Mouse (Mus musculus): ENCODE data around the gene Armc9. TPM values are rescaled to one million over a fixed set of nuclear protein-coding genes. Genes with fewer than 3 reads are reported as not detected.

Gene Armc9
- 1.1 and 1.5 TPM in 2 replicates for polyA plus RNA-seq (2012; rRNA removed)

DNA sequence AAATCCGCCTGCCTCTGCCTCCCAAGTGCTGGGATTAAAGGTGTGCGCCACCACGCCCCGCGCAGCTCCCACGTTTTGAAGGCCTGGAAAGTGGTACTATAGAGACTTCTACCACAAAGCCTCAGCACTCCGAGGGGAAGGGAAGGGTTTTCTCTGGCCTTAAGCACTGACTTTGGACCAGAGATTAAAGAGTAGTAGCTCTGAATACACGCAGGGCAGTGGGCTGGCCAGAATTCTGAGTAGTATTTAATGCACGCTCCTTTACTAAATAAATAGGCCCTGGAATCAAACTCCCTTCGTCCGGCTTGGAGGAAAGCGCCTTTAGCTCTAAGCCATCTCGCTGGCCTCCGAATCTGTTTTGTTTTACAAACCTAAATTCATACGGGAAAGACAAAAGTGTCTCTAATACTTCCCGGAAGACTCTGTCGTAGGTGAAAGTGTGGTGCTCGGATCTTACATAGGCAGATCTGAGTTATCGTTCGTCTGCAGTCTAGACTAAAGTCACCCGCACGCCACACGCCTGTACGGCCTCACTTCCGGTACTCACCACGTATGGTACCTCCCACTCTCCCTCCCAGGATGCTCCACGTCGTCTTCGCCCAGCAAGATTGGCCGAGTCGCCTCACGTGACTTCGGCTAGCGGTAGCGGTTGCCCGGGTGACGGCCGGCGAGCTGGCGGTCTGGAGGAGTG, at the start of gene Armc9:
TSS of gene Armc9 (plus strand) at position 648 of the 691 bp plus-strand sequence.

DNA sequence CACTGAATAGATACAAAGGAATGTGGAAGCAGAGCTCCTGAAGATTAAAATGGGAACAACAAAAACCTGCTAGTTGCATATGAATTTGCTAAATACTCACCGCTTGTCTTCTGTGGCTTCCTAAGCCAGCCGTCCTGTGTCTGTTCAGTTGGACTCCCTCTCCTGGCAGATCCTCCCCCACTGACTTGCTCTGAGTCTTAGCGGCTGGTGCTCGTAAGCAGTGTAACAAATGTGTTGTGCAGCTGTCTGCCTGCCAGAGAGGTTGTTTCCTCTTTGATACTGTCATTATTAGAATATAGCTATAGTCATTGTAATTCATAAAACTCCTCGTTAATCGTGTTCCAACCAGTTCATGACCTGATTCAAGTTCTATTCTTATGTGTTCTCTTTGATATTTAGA, 42.8 kb upstream of the Armc9 start, which contains the start of gene Htr2b:
TSS of gene Htr2b (minus strand) at position 192 of the 400 bp plus-strand sequence.

DNA sequence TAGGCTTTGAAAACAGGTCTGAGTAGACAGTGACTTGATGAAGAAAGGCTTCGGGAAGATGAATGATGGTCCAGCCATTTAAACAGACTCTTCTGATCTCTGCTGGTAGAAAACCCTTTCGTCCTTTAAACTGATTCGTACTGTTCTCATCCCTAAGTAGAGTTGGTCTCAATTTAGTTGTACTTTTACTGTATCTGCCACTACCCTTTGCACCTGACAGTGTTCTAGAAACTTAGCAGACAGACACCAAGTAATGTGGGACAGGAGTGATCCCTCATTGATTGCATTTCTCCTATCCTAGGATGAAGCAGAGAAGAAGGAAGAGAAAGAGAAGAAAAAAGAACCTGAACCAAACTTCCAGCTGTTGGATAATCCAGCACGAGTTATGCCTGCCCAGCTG, 21.2 kb upstream of the Armc9 start, which contains the start of gene Gm21972:
TSS of gene Gm21972 (plus strand) at position 301 of the 400 bp plus-strand sequence.

DNA sequence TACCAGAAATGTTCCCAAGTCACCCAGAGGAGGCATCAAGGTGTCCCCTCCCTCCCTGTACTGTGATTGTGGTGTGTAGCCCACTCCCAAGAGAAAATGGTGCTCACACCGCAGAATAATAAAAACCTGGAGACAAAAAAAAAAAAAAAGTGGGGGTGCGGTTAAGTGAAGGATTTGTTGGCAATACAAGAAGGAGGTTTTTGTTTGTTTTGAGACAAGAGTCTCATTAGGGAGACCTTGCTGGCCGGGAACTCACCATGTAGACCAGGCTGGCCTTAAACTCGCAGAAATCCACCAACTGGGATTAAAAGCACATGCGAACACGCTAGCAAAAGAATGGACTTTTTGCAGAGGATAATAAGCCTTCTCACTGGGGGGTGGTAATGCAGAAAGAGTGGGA, 148.0 kb downstream of the Armc9 start, which contains the start of gene B3gnt7:
TSS of gene B3gnt7 (plus strand) at position 301 of the 400 bp plus-strand sequence.

Other genes starting within 250 kb of the Armc9 start
- gene 4933407L21Rik, start 226.3 kb upstream of the Armc9 start, polyA plus RNA-seq (2012; rRNA removed): not detected in 2 replicates
- gene Gpr55, start 193.8 kb upstream of the Armc9 start, polyA plus RNA-seq (2012; rRNA removed): 0.15 and 0.19 TPM in 2 replicates
- gene Spata3, start 138.0 kb upstream of the Armc9 start, polyA plus RNA-seq (2012; rRNA removed): not detected in 2 replicates
- 9.8 and 14.5 TPM in 2 replicates for gene 2810459M11Rik, start 108.9 kb upstream of the Armc9 start, polyA plus RNA-seq (2012; rRNA removed)
- 9.0 and 9.3 TPM in 2 replicates for gene Psmd1, start 90.4 kb upstream of the Armc9 start, polyA plus RNA-seq (2012; rRNA removed)
- gene Htr2b, start 42.8 kb upstream of the Armc9 start, polyA plus RNA-seq (2012; rRNA removed): 1.9 TPM in 2 replicates
- 0.12 TPM in 1 of 2 replicates, not detected in the other for gene Gm21972, start 21.1 kb upstream of the Armc9 start, polyA plus RNA-seq (2012; rRNA removed)
- 25.7 and 26.5 TPM in 2 replicates for gene B3gnt7, start 148.1 kb downstream of the Armc9 start, polyA plus RNA-seq (2012; rRNA removed)
- 0.99 and 1.4 TPM in 2 replicates for gene Ncl, start 204.6 kb downstream of the Armc9 start, polyA plus RNA-seq (2012; rRNA removed)